In the genomic region with DNA sequence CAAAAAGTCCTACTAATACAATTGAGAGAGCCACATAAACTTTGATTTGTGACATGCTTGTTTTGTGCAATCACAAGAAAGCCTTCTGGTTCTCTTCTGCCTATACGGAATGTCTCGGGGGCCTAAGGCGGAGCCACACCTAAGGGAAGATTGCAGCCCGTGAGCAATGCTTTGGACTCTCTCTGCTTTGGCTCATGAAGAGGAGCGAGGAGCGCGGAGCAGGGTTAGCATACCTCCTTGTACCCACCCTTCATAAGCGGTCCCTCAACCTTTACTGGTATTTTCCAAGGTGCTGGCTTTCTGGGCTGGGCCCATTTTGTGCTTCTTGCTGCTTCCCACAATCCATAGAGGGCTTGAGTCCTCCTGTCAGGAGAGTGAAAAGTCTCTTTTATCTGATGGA, we compare ENCODE assay signal across 10 mouse cellular contexts.
DNase-seq lines count a peak whose midpoint lies in the region; ATAC-seq and TF ChIP-seq lines count a peak whose summit lies in the region.
"Had no signal": no experiment of that assay in that cellular context is flagged by ENCODE, and none has a peak within 500 bp of the region (broad histone marks: within the 10 kb centered on the region; RNA-seq: fewer than 3 reads in every experiment).

No protein-coding gene starts in this region.

- ATAC-seq in kidney, embryonic 16.5 days (ENCODE audit: low FRiP score, low TSS enrichment), result peak; percentile 10; the same call in 1 of the 2 replicates
- peak; percentile 18; the same call in 1 of the 2 replicates for ATAC-seq in common myeloid progenitor, adult 5-6 weeks (replicated peaks; ENCODE audit: low read depth, poor library complexity, severe bottlenecking)
- ATAC-seq in lung, embryonic 14.5 days (ENCODE audit: insufficient read depth), result peak; percentile 40; the same call in 1 of the 2 replicates

- H3K9ac ChIP-seq in kidney, embryonic 16.5 days (replicated peaks; ENCODE audit: low read length), result 0 out of 2 replicates have a peak overlapping the region, but pooled peaks have one; percentile 17
- no peak overlapping the region for H3K9ac ChIP-seq in lung, embryonic 14.5 days

- H3K4me1 ChIP-seq in kidney, embryonic 16.5 days (ENCODE audit: insufficient read depth, low read length), result peaks cover 27% of the 10 kb centered on the region
- no peaks in the 10 kb centered on the region for H3K4me1 ChIP-seq in lung, embryonic 14.5 days (ENCODE audit: insufficient read depth)

- H3K9me3 ChIP-seq in kidney, embryonic 16.5 days (ENCODE audit: low read length), result no peaks in the 10 kb centered on the region
- no peaks in the 10 kb centered on the region for H3K9me3 ChIP-seq in lung, embryonic 14.5 days (ENCODE audit: low read depth, low read length)
- H3K9me3 ChIP-seq: limb, embryonic 12.5 days had no signal

- no peak for TF ChIP-seq CTCF in lung, embryonic 14.5 days (IDR thresholded peaks at IDR 0.05; ENCODE audit: low read depth)

- DNase-seq in adrenal gland, adult (ENCODE audit: inconsistent age in 2 of 2, low spot score in 1 of 2), result peak; percentile 32 to 76
- no peak for DNase-seq in adrenal gland, postnatal 4 days (ENCODE audit: low spot score in 2 of 2)
- no peak for DNase-seq in kidney, postnatal 25 days
- DNase-seq in lung, embryonic 14.5 days, result no peak
- no peak for DNase-seq in embryo, embryonic 10.5 days (ENCODE audit: low spot score)
- no peak for DNase-seq in layer of hippocampus, adult 18-20 months (ENCODE audit: low spot score in 2 of 2)
- DNase-seq: adrenal gland, postnatal 25 days had no signal

- H3K27me3 ChIP-seq in kidney, embryonic 16.5 days (ENCODE audit: insufficient read depth, low read length), result no peaks in the 10 kb centered on the region
- H3K27me3 ChIP-seq in lung, embryonic 14.5 days (ENCODE audit: insufficient read depth, low read length), result no peaks in the 10 kb centered on the region
- H3K27me3 ChIP-seq: limb, embryonic 12.5 days had no signal

- peak overlapping the region; percentile 16; the same call in 1 of the 2 replicates for H3K4me3 ChIP-seq in kidney, embryonic 16.5 days (ENCODE audit: low read length)
- H3K4me3 ChIP-seq in lung, embryonic 14.5 days (ENCODE audit: low read depth, low read length), result no peak overlapping the region
- H3K4me3 ChIP-seq: limb, embryonic 12.5 days had no signal

- peak overlapping the region; percentile 69 for H3K27ac ChIP-seq in kidney, embryonic 16.5 days (ENCODE audit: low read length)
- H3K27ac ChIP-seq in lung, embryonic 14.5 days (ENCODE audit: low read depth), result peak overlapping the region; percentile 83

- peak overlapping the region; percentile 47 for H3K4me2 ChIP-seq in kidney, embryonic 16.5 days (replicated peaks; ENCODE audit: low read depth, low read length)
- H3K4me2 ChIP-seq in lung, embryonic 14.5 days, result peak overlapping the region; percentile 46
- H3K4me2 ChIP-seq: limb, embryonic 12.5 days had no signal

- WGBS in kidney, embryonic 16.5 days, result 31% methylated on average over 8 of the region's 8 CpGs
- WGBS in lung, embryonic 14.5 days, result 35% methylated on average over 8 of the region's 8 CpGs

- no peaks in the 10 kb centered on the region for H3K36me3 ChIP-seq in kidney, embryonic 16.5 days (ENCODE audit: insufficient read depth, low read length)
- H3K36me3 ChIP-seq in lung, embryonic 14.5 days (ENCODE audit: insufficient read depth), result no peaks in the 10 kb centered on the region
- H3K36me3 ChIP-seq: limb, embryonic 12.5 days had no signal

Comparison
In these comparisons a context has a peak if more than half of its experiments do, and no peak if none do; other contexts are left out.
1. DNase-seq: peak in adrenal gland, adult (2 of 2); none in adrenal gland, postnatal 4 days (0 of 2), kidney, postnatal 25 days (0 of 2), lung, embryonic 14.5 days (single experiment), embryo, embryonic 10.5 days (single experiment) and layer of hippocampus, adult 18-20 months (0 of 2).
2. Peak in every context shown above with its lines, with median percentiles within 50 percentile points of each other: ATAC-seq.